Mouse (Mus musculus) adrenal gland, adult (tissue): Measurements from ENCODE around the gene Dag1.
A peak's percentile ranks its signal among the peaks of the same experiment; 100 is the strongest.
"Not testable (repeated sequence)": the region's sequence is repeated elsewhere in the genome, so short reads cannot be mapped to it uniquely, and the experiment has no call there.

ENCODE experiments used
- DNase-seq, 2 experiments: peaks; one replicate each; pipeline ENCODE4 v3.0.0; 2022 to 2023; ENCODE audit warnings: low spot score in 1 of 2; ENCODE audit not compliant: inconsistent age in 2 of 2

Dag1 gene

DNA sequence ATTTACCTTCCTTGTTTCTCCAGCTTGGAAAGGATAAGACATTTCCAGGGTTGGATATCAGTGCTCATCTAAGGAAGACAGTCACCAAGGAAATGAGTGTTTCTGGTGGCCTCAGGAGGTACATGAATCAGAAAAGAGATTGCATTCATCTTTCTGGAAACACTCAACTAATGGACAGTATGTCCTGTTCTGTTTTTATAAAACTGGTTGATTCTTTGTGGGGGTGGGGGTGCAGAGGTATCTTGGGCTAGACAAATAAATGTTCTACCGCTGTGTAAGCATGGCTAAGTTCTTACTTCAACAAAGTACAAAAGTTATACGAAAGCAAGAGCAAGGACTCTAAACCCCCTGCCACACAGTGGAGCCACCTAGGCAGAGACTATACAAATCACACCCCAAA is 30.9 kb downstream of the Dag1 start:
- DNase-seq: no peak

DNA sequence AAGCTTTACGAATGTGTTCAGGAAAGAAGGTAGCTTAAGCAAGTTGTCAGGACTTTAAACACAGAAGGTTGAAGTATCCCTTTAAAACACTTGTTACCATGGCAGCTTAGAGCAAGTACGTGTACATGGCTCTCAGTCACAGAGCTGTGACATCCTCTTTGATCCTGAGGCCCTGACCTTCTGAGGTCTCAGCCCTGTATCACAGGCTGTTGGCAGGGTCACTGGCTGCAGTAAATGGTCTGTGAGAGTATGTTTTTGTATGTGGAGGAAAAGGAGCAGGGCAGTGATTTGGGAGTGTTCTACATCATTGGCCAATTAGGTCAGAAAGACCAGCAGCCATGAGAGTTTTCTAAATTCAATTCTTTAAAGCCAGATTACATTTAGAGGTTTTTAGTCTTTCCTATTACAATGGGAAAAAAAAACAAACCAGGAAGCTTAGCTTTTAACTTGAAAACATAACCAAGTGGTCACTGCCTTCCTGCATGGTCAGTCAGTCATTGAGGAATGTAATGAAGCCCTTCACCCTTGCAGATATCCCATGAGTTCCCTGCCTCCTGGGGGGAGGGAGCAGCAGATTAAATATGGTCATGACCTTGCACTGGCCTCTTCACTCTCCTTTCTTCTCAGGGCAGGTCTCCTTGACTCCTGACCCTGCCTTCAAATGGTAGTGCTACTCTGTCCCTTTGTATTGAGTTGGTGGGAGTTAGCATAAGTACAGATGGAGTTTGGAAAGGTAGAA is 35.7 kb downstream of the Dag1 start:
- DNase-seq: peak; percentile 69 to 81

DNA sequence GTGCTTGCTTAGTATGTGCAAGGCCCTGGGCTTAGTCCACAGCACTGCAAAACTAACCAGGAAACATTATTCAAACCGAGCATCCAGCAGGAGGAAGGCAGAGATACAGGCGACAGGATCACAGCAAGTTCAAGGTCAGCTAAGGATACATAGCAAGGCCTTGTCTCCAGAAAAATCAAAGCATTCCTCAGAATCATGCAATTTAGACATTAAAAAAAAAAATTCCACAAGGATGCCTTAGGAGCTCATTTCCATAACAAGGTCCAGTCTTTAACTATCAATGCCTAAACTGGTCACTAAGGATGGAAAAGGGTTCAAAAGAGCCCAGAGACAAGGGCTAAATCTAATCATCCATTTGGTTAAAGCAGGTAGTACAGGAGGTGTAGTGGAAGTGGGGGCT is 38.6 kb downstream of the Dag1 start:
- DNase-seq: no peak

DNA sequence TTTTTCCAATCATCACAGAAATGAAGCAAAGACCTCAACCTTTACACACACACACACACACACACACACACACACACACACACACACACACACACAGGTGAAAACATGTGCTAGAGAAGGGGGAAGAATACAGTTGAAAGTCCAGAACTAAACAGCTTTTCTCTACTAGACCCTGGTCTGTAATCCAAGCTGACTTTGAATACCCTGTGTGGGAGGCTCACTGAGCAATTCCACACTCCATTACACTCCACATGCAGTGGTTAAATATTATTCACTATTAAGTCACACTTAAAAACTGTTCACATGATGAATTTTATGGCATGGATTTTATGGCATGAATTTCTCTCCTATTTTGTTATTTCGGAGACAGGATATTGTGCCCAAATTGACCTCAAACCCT is 40.1 kb downstream of the Dag1 start:
- no peak for DNase-seq

DNA sequence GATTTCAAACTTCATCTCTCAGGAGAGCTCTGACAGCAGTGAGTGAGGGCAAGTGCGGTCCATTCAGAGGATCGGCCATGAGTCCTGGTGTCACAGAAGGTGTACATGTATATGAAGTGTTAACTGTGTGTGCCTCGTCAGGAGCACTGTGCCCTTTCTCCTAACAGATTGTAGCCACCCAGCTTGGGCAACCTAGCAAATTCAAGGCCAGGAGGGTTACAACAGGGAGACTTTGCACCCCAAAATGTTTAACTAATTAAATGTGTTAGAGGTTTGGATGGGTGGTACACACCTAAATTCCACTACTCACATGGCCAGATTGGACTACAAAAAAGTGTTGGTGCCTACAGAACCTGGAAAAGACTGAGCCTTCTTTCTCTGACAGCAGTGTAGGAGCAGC is 42.2 kb downstream of the Dag1 start:
- DNase-seq: no peak

DNA sequence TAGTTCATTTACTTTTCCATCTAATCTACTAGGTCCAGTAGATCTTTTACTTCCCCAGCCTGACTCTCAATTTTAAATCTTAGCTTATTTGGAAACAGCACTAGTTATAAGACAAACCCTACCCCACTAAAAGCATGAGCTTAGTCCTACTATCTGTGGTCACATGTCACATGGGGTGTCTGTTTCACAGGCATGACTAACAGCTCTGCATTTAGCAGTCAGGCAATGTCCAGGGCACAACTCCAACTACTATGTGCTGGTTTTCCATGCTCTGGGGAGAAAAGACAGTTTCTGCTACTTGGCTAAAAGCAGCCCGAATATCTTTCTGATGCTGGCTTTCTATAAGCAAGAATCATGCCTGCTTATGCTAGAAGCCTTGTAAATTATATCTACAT is 43.4 kb downstream of the Dag1 start:
- peak in 1 of 2 experiments; percentile 75 for DNase-seq

DNA sequence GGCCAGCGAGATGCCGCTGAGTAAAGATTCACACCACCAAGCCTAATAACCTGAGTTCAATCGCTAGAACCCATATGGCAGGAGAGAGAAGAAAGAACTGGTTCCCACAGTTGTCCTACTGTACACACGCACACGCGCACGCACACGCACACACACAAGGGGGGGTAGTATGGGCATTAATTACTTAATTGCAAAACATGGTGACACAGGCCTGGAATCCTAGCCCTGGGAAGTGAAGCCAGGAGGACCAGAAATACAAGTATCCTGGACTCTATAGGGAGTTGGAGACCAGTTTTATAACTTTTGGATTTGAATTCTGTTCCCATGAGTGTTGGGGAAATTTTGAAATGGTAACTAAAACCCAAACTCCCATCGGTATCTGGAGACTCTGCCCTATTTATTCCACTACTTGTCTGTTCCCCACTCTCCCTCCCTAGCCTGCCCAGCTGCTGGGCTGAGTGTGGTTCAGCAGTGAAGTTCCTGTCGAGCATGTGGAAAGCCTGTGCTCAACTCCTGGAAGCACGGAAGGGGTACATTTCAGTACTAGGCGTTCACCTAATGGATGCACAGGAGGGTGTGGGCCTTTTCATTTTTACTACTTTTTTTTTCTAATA is 43.9 kb downstream of the Dag1 start:
- DNase-seq: no peak

DNA sequence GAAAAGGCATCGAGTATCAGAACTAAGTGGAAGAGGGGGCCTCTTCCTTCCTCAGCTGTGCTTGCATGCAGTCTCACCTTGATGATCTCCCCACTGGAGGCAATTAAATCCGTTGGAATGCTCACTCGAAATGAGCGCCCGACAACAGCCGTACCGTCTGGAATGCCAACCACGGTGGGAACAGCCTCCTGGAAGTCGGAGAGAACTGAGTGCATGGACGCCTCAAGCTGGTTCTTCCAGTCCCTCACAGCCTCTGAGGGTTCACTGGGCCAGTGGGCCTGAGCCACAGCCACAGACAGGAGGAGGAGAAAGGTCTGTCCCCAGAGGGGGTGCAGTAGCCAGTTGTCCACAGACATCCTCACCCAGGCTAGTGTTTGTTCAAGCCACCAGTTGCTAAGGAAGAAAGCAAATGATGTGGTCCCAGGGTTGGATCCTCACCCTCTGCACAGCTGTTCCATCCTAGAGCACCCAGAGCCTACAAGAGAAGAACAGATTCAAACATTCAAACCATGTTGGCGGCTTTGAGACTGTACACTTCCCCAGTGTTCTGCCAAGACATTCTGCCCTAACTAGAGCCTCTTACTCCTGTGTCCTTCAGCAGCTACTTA is 45.7 kb downstream of the Dag1 start:
- no peak for DNase-seq

DNA sequence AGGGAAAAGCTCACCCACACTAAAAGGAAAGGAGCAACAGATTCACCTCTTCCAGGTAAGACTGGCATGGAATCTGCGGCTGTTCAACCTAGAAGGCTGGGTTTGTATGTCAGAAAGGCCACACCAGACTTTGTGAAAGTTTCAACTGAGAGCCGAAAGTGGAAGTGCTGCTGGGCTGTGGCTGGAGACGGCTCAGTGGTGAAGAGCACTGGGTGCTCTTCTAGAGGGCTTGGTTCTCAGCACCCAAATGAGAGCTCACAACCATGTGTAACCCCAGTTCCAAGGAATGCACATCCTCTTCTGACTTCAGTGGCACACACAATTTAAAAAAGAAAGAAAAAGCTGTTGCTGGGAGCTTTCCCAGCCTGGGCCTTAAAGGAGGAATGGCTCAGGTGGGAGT is 46.4 kb downstream of the Dag1 start:
- no peak for DNase-seq

DNA sequence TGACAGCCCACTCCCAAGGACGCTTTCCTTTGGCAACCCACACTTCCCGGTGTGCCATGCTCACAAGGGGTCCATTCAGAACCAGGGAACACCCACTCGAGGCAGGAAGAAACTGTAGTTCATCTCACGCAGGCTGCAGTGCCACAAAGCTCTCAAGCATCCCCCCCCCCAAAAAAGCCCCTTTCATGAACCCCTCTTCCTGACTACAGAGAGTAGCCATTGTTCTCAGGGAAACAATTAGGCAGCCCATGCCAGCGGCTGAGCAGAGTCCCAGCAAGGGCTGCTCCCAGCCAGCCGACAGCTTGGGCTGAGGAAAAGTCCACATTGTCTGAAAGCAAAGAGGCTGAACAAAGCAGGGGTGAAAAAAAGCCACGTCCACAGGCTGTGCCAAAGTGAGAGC is 50.7 kb downstream of the Dag1 start:
- no peak for DNase-seq

DNA sequence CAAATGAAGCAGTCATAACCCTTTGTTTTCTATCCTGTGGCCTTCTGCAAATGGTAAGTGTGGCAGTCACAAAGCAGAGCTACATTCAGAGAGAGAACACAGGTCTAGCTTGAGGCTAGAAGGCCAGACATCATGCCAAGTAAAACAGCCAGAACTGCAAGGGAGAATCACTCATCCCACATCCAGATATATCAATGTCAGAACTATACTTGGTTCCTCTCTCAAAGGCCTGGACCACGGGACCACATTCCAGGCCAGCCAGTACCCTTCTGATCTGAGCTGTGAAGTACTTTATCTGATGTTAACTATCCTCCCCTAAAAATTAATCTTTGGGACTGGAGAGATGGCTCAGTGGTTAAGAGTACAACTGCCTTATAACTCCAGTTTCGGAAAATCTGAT is 51.3 kb downstream of the Dag1 start:
- DNase-seq: peak in 1 of 2 experiments; percentile 74

DNA sequence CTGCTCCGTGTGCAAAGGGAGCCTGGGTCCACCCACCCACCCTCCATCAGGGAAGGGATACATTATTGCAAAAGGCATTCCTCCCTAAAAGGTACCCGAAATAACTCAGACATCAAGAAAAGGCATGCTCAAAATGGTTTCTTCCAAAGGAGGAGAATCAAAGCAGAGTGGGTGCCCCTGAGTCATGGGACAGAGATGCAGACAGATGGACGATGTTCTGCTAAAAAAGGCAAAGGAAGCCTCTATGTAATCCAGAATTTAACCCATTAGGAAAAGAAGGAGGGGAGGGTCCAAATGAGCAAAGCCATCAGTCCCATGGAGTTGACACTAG is 58.2 kb downstream of the Dag1 start:
- no peak for DNase-seq

DNA sequence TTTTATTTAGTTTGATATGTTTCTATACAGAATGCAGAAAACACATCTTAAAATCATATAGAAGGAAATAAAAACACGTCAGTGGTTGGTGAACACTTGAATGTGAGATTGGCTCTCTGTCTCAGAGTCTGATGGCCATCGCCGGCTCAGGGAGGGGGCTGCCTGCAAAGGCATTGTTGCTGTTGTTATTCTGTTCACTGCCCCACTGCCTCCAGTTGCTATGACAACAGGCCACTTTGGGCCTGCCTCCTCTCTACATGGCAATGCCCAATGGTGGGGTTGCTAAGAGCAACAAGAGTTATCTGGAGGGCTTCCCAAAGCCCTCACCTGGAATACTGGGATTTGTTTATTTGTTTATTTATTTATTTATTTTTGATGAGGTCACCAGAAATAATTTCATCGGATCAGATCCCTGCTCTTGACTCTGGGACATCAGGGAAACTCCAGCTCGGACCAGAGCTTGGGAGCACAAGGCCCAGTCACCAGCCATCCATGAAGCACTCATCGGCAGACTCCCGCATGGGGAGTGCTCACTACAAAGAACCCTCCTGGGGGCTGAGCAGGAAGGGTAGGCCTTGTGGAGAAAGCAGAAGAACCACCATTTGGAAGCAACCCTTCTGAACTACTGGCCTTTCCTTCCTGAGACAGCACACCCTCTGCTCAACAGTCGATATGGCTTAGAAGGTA is 58.7 kb downstream of the Dag1 start:
- no peak for DNase-seq

DNA sequence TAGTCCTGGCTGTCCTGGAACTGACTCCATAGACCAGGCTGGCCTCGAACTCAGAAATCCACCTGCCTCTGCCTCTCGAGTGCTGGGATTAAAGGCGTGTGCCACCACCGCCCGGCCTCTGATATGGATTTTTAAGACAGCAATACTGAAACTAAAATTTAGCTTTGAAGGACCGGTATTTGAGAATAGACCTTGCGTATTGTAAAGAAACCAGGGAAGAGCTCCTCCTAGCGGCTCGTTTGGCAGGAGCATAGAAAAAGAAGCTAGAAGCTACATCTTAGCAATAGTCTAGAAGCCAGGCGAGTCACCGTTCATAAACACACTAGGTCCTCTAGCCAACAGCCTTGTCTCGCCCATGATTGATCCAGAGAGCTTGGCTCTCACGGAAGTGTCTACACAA is 60.7 kb downstream of the Dag1 start:
- peak; percentile 73 to 92 for DNase-seq

DNA sequence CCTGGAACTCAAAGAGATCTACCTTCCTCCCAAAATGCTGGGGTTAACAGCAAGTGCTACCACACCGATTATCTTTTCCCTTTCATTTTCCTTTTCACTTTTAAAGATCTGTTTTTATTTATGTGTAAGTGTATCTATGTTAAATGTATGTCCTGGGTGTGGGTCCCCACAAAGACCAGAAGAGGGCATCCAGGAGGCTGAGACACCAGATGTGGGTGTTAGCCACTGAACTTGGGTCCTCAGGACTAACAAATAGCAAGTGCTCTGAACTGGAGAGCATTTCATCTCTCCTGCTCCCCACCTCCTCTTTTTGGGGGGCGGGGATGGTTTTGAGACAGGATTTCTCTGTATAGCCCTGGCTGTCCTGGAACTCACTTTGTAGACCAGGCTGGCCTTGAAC is 61.6 kb downstream of the Dag1 start:
- no peak for DNase-seq

DNA sequence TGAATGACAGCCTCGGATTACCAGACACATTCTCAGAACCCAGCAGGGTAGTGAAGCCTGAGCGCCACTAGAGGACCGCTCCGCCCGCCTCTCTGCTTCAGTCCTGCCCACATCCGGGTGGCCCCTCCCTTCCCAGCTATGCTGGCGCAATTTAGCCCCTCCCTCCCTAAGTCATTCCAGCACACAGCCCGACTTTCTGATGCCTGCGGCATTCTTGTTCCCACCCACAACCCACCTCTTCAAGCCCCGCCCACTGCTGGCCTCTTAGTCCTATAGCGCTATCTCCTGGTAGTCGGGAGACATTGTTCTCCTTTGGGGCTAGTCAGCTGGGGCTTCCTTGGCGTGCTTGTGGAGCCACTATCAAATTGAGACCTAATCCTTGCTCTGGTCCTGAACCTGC is 62.6 kb downstream of the Dag1 start:
- peak; percentile 96 to 97 for DNase-seq

DNA sequence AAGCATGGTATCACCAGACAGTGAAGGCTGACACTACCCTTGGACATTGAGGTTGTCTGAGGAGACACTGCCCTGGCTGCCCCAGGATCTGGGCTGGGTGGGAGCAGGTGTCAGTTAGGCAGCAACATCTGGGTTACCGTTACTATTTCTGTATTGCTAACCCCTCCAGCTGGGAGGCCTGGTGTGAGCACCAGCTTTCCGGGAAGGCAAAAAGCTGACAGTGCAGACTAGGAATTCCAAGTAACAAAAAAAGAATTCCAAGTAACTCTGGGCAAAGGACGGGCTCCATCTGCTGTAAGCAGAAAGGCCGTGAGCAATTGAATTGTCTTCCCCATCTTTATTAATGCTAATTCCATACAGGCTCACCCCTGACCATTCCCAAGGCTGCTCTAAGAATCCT is 65.1 kb downstream of the Dag1 start:
- no peak for DNase-seq

DNA sequence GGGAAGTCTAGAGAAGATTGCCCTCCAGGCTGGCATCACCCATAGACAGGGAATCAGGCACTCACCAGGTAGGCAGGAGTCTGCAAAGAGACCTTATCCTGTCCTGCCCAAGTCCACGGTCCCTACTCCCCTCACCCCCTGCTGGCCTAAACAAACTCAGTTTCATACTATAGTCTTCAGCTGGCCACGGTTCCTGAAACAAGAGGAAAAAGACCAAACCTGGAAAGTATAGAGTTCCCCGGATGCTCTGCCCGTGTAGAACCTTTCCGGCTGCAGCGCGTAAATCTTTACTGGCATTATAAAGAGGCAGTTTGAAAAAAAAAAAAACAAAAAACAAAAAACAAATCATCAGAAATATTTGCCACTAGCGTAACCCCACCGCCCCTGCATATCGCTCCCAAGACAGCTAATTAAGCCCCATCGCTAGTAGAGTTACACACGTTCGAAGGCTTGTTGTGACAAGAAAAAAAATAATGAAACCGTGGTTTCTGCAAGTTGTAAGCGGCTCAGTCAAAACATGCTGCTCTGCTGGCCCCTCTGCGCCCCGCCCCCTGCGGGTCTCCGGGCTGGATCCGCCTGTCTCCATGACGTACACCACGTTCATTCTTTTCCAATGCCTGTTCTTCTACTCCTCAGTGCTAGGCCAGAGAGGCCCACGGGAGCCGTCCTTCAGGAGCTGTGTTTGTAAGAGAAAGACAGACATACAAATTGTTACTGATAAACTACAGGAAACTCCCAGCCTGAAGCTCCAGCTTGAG is 66.7 kb downstream of the Dag1 start:
- DNase-seq: no peak

DNA sequence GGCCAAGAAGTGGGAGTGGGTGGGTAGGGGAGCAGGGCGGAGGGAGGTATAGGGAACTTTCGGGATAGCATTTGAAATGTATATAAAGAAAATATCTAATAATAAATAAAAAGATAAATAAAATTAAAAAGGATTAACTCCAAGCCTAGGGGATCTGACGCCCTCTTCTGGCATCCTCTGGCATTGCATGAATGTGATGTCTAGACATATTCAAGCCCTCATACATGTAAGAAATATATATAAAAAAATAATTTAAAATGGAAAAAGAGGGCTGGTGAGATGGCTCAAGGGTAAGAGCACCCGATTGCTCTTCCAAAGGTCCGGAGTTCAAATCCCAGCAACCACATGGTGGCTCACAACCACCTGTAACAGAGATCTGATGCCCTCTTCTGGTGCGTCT is 67.5 kb downstream of the Dag1 start:
- DNase-seq: not testable (repeated sequence)

DNA sequence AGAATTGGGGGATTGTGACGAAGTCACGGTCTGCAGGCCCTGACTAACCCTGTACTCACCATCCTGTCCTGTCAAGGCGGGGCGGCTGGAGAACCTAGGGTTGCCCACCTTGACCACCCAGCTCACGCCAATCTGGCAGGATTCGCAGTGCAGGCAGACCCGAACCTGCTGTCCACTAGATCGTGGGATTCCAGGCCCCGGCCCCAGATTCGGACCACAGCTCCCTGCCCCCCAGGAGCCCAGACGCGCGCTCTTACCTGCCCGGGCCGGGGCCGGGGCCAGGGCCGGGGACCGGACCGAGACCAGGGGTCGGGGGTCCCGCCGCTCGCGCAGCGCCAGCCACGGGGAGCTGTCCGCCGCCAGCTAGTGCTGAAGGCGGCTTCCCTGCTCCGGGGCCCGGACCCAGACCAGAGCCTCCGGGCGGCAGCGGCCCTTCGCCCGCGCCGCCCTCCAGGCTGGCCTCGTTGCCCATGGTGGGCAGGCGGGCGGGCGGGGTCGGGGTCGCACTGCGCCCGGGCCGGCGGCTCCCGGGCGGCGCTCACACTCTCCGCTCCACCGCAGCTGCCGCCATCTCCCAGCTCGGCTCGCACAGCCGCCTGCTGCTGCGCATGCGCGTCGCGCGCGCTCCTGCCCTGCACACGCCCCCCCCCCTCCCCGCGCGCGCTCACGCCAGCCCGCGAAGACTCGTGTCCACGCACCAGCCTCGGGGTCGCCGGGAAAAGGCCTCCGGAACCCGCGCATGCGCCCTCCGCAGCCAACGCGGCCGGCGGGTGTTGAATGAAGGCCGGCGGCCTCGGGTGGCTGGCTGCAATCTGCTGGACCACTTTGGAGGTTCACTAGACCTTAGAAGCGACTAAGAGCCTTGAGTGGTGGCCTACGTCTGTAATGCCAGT is 73.7 kb downstream of the Dag1 start, which contains the start of gene Bsn:
Gene Bsn (minus strand): TSS at position 598 of the 893 bp plus-strand sequence.
- DNase-seq: peak; percentile 65 to 87

DNA sequence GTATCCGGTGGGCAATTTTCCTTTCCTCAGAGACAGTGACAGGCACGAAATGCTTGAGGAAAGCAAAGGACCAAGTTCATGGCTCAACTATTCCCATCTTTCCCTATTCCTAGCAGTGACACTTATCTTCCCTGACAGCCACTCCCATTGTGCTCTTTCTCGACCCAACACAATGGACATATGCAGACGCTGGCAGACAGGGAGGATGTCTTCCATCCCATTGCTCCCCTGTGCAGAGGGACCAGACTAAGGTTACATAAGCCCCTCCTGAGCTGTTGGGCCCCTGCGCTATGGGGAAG is 74.3 kb downstream of the Dag1 start:
- DNase-seq: no peak
